In the genomic region with DNA sequence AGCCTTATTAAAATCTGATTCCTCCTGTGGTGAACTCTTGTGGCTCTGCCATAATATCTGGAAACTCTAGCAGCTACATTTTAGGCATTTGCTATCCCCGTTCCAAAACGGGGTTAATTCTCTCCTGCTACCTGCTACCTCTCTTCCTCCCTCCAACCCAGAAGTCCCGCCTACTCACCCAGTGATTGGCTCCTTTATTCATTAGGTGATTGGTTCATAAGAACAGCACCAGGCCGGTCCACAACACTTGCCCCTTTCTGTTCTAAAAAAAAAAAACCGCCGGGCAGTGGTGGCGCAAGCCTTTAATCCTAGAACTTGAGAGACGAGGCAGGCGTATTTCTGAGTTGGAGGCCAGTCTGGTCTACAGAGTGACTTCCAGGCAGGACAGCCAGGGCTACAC, we compare ENCODE assay signal across 9 mouse cellular contexts. TPM values are rescaled to one million over a fixed set of nuclear protein-coding genes. Genes with fewer than 3 reads are reported as not detected.
DNase-seq lines count a peak whose midpoint lies in the region; ATAC-seq lines count a peak whose summit lies in the region.
"Had no signal": no experiment of that assay in that cellular context is flagged by ENCODE, and none has a peak within 500 bp of the region (broad histone marks: within the 10 kb centered on the region; RNA-seq: fewer than 3 reads in every experiment).

No protein-coding gene starts in this region.

- WGBS in neural tube, embryonic 12.5 days, result 16% methylated on average over 9 of the region's 9 CpGs
- WGBS in kidney, embryonic 14.5 days, result 10% methylated on average over 9 of the region's 9 CpGs

- no peak overlapping the region for H3K4me3 ChIP-seq in neural tube, embryonic 12.5 days
- H3K4me3 ChIP-seq in kidney, embryonic 14.5 days (ENCODE audit: low read length), result no peak overlapping the region
- H3K4me3 ChIP-seq: embryonic facial prominence, embryonic 12.5 days had no signal

- no peak overlapping the region for H3K9ac ChIP-seq in neural tube, embryonic 12.5 days
- no peak overlapping the region for H3K9ac ChIP-seq in kidney, embryonic 14.5 days (ENCODE audit: low read depth, low read length)
- H3K9ac ChIP-seq: embryonic facial prominence, embryonic 12.5 days had no signal

- no peaks in the 10 kb centered on the region for H3K27me3 ChIP-seq in neural tube, embryonic 12.5 days (replicated peaks)
- H3K27me3 ChIP-seq in kidney, embryonic 14.5 days (ENCODE audit: control insufficient read depth, insufficient read depth, low read length), result no peaks in the 10 kb centered on the region
- H3K27me3 ChIP-seq: embryonic facial prominence, embryonic 12.5 days had no signal

- no peaks in the 10 kb centered on the region for H3K36me3 ChIP-seq in neural tube, embryonic 12.5 days
- H3K36me3 ChIP-seq in kidney, embryonic 14.5 days (ENCODE audit: control insufficient read depth, insufficient read depth, low read length), result no peaks in the 10 kb centered on the region
- H3K36me3 ChIP-seq: embryonic facial prominence, embryonic 12.5 days had no signal

- DNase-seq in neural tube, embryonic 10.5 days (ENCODE audit: extremely low spot score, low spot score), result no peak
- DNase-seq in c-Kit-positive CD71-positive TER-119-negative erythroid progenitor cells, embryonic 14.5 days (ENCODE audit: low read depth), result peak; percentile 48
- DNase-seq in lung, postnatal 25 days (ENCODE audit: low spot score), result peak; percentile 57
- DNase-seq in cerebellum, postnatal 4 days (ENCODE audit: low spot score in 2 of 2), result no peak
- DNase-seq in cerebellum, adult 9-11 months, result no peak
- DNase-seq in gastrocnemius, adult 18-20 months (ENCODE audit: low spot score), result no peak

- no peak overlapping the region for H3K27ac ChIP-seq in neural tube, embryonic 12.5 days
- no peak overlapping the region for H3K27ac ChIP-seq in kidney, embryonic 14.5 days (ENCODE audit: low read depth, low read length)
- H3K27ac ChIP-seq: embryonic facial prominence, embryonic 12.5 days had no signal

- H3K4me2 ChIP-seq in neural tube, embryonic 12.5 days (replicated peaks), result 0 out of 2 replicates have a peak overlapping the region, but pooled peaks have one; percentile 20
- peak overlapping the region; percentile 11 for H3K4me2 ChIP-seq in kidney, embryonic 14.5 days (replicated peaks; ENCODE audit: low read depth, low read length)
- H3K4me2 ChIP-seq: embryonic facial prominence, embryonic 12.5 days had no signal

- no peak for ATAC-seq in neural tube, embryonic 12.5 days (ENCODE audit: low FRiP score, low read depth)
- peak; percentile 32; the same call in 1 of the 2 replicates for ATAC-seq in kidney, embryonic 14.5 days (ENCODE audit: low FRiP score, low TSS enrichment)

- H3K4me1 ChIP-seq in neural tube, embryonic 12.5 days, result no peaks in the 10 kb centered on the region
- no peaks in the 10 kb centered on the region for H3K4me1 ChIP-seq in kidney, embryonic 14.5 days (ENCODE audit: control insufficient read depth, insufficient read depth, low read length)
- H3K4me1 ChIP-seq: embryonic facial prominence, embryonic 12.5 days had no signal

- no peaks in the 10 kb centered on the region for H3K9me3 ChIP-seq in neural tube, embryonic 12.5 days
- no peaks in the 10 kb centered on the region for H3K9me3 ChIP-seq in kidney, embryonic 14.5 days (ENCODE audit: control insufficient read depth, low read length)
- H3K9me3 ChIP-seq: embryonic facial prominence, embryonic 12.5 days had no signal

RNA-seq across cellular contexts. Expression of gene Oscar, which starts 20.8 kb away (rescaled TPM):
- 0.24 and 0.29 TPM in 2 replicates for polyA plus RNA-seq in neural tube, embryonic 12.5 days (2016; fragmentation: Nextera tagmentation; extraction: Ambion mirVana)
- 0.15 and 0.39 TPM in 2 replicates for polyA plus RNA-seq in kidney, embryonic 14.5 days (2014; fragmentation: Nextera tagmentation; extraction: Ambion mirVana)
- total RNA-seq in gastrocnemius, adult 18-20 months (2021), result not detected

RNA-seq across cellular contexts. Expression of gene Ndufa3, which starts 22.0 kb away (rescaled TPM):
- polyA plus RNA-seq in neural tube, embryonic 12.5 days (2016; fragmentation: Nextera tagmentation; extraction: Ambion mirVana), result 368 and 375 TPM in 2 replicates
- 463 and 564 TPM in 2 replicates for polyA plus RNA-seq in kidney, embryonic 14.5 days (2014; fragmentation: Nextera tagmentation; extraction: Ambion mirVana)
- 1,000 to 10,000 TPM; 1,020 to 1,031 TPM for total RNA-seq in gastrocnemius, adult 18-20 months (2021)

RNA-seq across cellular contexts. Expression of gene Tfpt, which starts 34.6 kb away (rescaled TPM):
- polyA plus RNA-seq in neural tube, embryonic 12.5 days (2016; fragmentation: Nextera tagmentation; extraction: Ambion mirVana), result 39.3 and 39.7 TPM in 2 replicates
- 24.2 and 34.9 TPM in 2 replicates for polyA plus RNA-seq in kidney, embryonic 14.5 days (2014; fragmentation: Nextera tagmentation; extraction: Ambion mirVana)
- 10 to 100 TPM; 14.9 to 16.0 TPM for total RNA-seq in gastrocnemius, adult 18-20 months (2021)

RNA-seq across cellular contexts. Expression of gene Prpf31, which starts 34.6 kb away (rescaled TPM):
- polyA plus RNA-seq in neural tube, embryonic 12.5 days (2016; fragmentation: Nextera tagmentation; extraction: Ambion mirVana), result 126 TPM in 2 replicates
- polyA plus RNA-seq in kidney, embryonic 14.5 days (2014; fragmentation: Nextera tagmentation; extraction: Ambion mirVana), result 89.4 and 114 TPM in 2 replicates
- total RNA-seq in gastrocnemius, adult 18-20 months (2021), result 10 to 100 TPM; 21.9 to 22.1 TPM

RNA-seq across cellular contexts. Expression of gene Cnot3, which starts 49.9 kb away (rescaled TPM):
- 58.2 and 58.3 TPM in 2 replicates for polyA plus RNA-seq in neural tube, embryonic 12.5 days (2016; fragmentation: Nextera tagmentation; extraction: Ambion mirVana)
- 67.3 and 74.0 TPM in 2 replicates for polyA plus RNA-seq in kidney, embryonic 14.5 days (2014; fragmentation: Nextera tagmentation; extraction: Ambion mirVana)
- total RNA-seq in gastrocnemius, adult 18-20 months (2021), result 10 to 100 TPM; 16.3 to 18.5 TPM

Comparison
In these comparisons a context has a peak if more than half of its experiments do, and no peak if none do; other contexts are left out.
1. DNase-seq: peak in c-Kit-positive CD71-positive TER-119-negative erythroid progenitor cells, embryonic 14.5 days (single experiment) and lung, postnatal 25 days (single experiment); none in neural tube, embryonic 10.5 days (single experiment), cerebellum, postnatal 4 days (0 of 2), cerebellum, adult 9-11 months (single experiment) and gastrocnemius, adult 18-20 months (single experiment).